Mouse (Mus musculus): ENCODE measurements around the gene Coro1c.

DNA sequence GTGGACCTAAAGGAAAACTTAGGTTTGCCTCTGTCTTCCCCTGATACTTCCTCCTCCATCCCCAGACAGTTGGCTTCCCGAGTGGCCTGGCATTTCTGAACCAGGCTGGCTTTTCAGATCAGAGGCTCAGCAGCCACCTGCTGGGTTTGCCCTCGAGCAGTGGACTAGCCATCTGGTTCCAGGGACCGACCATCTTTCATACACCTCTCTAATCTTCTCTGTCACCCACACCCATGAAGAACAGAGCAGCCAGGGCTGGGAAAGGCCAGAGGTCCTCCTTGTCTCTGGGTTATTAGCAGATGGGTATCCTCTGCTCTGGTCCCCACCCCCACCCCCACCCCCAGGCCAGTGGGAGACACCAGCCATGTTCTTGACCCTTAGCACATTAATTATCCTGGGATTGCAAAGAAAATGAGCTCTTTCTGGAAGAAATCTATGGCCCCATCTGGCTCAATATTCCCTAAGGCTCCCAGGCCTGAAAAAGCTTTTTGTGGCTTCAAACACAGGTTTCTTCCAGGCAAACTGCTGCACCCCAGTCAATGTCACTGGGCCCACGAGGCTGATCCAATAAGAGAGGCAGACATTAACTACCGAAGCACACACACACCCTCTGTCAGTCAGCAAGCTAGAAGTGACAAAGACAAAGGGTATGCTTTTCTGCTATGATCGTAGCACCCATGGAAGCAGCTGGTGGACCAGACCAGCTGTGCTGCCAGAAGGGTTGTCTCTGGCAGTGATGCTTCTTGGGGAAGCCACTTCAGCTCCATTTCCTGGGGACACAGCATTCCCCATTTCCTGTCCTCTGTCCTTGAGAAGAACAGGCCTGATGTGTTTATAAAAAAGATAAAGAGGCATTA is 13.0 kb upstream of the Coro1c start:
- TF ChIP-seq CTCF (IDR thresholded peaks at IDR 0.05; ENCODE audit: borderline replicate concordance, extremely low read depth, insufficient read depth, insufficient read length) (no peak), POLR2A (IDR thresholded peaks at IDR 0.05; ENCODE audit: borderline replicate concordance, extremely low read depth, insufficient read depth, insufficient read length, poor library complexity, severe bottlenecking) (no peak)
